Mouse (Mus musculus) embryonic fibroblast, embryonic 13.5 days (primary cell): Measurements from ENCODE around the gene Thap12. TPM values are rescaled to one million over a fixed set of nuclear protein-coding genes. Genes with fewer than 3 reads are reported as not detected.

Experiments
- H3K27ac ChIP-seq: 2 replicates; pipeline ENCODE4 v1.5.1; 2012; ENCODE audit warnings: low read length, control low read depth, inconsistent platforms; ENCODE audit not compliant: insufficient read depth
- H3K4me1 ChIP-seq: 2 replicates; pipeline ENCODE4 v1.6.1; 2011; ENCODE audit warnings: low read length; ENCODE audit not compliant: control insufficient read depth, insufficient read depth
- H3K4me3 ChIP-seq: 2 replicates; pipeline ENCODE4 v1.5.1; 2011; ENCODE audit warnings: mild to moderate bottlenecking, control low read depth, low read length; ENCODE audit not compliant: insufficient read depth
- CTCF ChIP-seq: IDR thresholded peaks from 2 replicates; pipeline ENCODE4 v1.5.1; 2011; ENCODE audit warnings: mild to moderate bottlenecking, control low read depth, low read length, moderate library complexity, borderline replicate concordance; ENCODE audit not compliant: insufficient read depth
- POLR2A ChIP-seq: IDR thresholded peaks from 2 replicates; pipeline ENCODE4 v1.6.1; 2011; ENCODE audit warnings: low read depth, mild to moderate bottlenecking, control low read depth, low read length, moderate library complexity
- polyA plus RNA-seq: library from polyadenylated mRNA; stranded (reverse); fragments of >200 nt; gene quantifications from 2 replicates; pipeline ENCODE4 v1.2.4, GENCODE M21; 2011; ENCODE audit warnings: low read depth; ENCODE audit not compliant: missing spikeins, insufficient read length

Gene Thap12
- polyA plus RNA-seq, result 64.4 and 78.2 TPM in 2 replicates

DNA sequence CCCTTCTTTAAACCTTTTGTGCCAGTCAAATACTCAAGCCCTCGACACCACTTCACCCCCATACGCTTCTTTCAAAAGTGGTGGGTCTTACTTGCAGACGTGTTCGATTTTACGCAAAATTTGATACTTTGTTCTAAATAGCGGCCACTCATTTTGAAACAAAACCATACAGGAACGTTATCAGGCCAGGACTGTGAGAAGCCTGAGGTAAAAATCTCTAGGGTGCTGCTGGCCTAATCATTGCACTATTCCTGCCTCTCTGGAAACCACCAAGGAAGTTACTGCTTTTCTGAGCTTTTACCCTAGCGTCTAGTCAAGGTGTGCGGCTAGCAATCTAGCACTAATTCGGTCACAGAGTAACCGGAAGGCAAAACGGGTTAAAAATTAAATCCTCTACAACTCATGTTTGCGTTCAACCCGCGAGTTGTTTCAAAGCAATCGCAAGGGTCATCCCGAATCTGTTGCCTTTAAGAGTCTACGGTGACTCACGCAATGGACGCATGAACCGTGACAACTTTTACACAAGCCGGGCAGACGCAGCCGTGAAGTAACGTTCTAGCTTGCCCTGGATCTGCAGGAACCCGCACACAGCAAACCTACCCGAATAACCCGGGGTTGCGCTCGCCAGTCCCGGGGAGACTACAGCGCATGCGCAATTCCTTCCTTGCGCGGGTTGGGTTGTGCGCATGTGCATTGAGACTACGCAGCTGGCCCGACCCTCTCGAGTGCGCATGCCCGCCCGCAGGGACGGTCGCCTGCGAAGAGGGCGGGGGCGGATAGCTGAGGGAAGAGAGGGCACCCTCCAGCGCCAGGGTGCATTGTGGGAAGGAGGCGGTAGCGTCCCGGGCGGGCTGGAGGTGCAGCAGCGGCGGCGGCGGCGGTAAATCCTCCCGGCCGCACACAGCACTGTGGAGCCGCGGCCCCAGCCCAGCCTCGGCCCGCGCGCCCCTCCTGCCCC lies at the start of gene Thap12:
Gene Thap12, plus strand, starts transcription at position 821 of the 958 bp plus-strand sequence.
- Histone ChIP-seq H3K27ac (peak within 1 kb of the TSS; percentile 56), H3K4me1 (peaks cover 10% of the 10 kb centered on the region), H3K4me3 (peak within 1 kb of the TSS; percentile 100)
- TF ChIP-seq CTCF (peak; percentile 44; the same call in 1 of the 2 replicates), POLR2A (peak; percentile 96)

DNA sequence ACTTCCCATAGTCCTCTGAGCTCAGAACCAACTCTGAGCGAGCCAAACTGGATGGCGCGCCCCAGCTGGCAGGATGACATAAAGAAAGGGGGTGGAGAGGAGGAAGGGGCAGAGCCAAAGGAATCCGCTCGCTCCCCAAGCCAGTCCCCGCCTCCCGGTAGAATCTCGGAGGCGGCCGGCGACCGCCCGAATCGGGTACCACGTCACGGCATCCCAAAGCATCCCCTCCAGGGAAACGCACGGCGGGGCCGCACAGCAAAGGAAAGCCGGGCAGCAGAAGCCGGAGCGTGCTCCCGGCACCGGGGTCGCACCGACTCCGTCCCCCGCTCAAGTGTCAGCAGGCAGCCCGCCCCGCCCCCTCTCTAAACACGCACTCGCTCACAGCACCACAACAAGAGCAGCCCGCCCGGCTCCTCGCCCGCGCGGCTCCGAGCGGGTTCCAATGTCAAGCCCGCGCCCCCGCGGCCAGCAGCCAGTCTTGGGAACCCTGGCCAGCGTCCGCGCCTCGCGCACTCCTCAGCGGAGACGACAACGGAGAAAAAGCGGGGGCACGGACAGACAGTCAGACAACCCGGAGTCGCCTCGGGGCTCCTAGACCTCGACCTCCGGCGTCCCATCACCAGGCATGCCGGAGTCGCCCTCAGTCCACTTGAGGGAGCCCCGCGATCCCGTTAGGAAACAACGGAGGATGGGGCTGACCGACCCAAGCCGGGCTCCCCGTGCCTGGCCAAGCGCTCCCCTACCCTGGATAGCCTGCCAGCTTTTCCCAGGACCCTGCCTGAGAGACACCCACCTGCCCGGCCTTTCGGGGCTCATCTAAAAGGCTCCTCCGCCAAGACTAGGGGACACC lies 47.0 kb upstream of the Thap12 start:
- H3K4me3 ChIP-seq, result peak overlapping the region; percentile 90
- TF ChIP-seq POLR2A, result peak; percentile 69
- TF ChIP-seq CTCF, result 0 out of 2 replicates have a peak, but pooled peaks have one; percentile 4
- H3K27ac ChIP-seq, result peak overlapping the region; percentile 91
- H3K4me1 ChIP-seq, result peaks cover 4% of the 10 kb centered on the region

DNA sequence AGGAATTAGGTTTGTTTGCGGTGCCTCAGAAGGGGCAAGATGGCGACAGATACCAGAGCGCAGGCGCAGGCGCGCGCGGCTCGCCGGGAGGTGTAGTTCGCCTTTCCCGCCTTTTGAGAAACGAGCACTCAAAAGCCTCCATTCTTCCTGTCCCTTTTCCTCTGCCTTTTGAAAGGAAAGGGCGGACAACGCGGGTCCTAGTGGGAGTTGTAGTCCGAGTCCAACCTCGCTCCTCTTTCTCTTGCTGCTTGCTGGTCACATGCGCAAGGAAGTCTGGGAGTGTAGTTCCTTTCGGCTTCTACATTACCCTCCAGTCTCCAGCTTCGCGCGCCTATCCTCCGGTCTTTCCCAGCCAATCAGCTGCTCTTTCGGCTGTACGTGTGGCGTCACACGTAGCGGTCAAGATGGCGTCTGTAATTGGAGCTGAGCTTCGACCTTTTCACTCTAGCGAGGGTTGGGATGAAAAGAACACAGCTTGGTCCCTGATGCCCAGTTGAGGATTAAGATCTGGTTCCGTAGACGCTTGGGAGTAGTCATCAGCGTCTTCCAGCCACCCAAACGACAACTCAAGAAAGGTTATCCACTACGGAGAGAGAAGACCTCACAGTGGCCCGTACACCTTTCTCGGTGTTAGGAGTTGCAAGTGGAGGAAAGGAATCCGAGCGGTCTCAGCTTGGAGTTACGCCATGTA lies 46.2 kb upstream of the Thap12 start, which contains the start of gene Emsy:
Gene Emsy, minus strand, starts transcription at position 253 of the 691 bp plus-strand sequence.
- Histone ChIP-seq H3K4me3 (peak within 1 kb of the TSS; percentile 91), H3K27ac (peak within 1 kb of the TSS; percentile 91), H3K4me1 (peaks cover 4% of the 10 kb centered on the region)
- no peak for TF ChIP-seq CTCF
- peak; percentile 95 for TF ChIP-seq POLR2A

DNA sequence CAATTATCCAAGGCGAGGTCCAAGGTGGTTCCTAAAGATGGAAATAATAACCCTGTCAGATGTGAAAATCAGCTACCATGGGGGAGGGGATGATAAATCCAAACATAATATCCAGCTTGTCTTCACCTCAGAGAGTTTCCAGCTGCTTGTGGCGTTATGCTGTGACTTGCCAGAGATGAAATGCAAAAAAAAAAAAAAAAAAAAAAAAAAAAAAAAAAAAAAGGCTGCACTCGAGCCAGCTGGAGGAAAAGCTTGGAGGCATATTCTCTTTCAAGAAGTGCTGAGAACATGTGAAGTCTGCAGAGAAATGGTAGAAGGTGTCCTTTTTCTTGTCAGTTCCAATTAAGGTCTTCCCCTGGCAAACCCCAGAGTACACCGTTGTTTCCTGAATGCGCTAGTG lies 37.7 kb upstream of the Thap12 start:
- Histone ChIP-seq H3K27ac (no peak overlapping the region), H3K4me1 (peaks cover 9% of the 10 kb centered on the region), H3K4me3 (no peak overlapping the region)
- TF ChIP-seq CTCF (no peak), POLR2A (no peak)

DNA sequence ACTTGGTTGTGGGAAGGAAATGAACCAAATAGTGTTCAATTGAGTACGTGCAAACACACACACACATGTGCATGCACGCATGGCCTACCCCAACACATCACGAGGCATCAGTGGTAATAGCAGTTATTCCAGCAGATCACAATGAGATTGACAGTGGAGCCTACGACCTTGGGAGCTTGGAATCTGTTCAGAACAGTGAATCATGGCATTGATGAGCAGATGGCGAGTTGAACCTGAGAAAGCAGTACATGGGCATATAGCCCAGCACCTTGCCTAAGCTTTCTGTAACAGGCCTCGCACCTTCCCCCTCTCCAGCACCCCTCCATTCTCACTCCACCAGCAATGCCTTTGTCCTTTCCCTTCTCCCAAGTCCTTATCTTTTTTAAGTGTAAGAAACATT lies 37.2 kb upstream of the Thap12 start:
- TF ChIP-seq POLR2A (no peak), CTCF (no peak)
- H3K4me3 ChIP-seq, result no peak overlapping the region
- peaks cover 9% of the 10 kb centered on the region for H3K4me1 ChIP-seq
- no peak overlapping the region for H3K27ac ChIP-seq

DNA sequence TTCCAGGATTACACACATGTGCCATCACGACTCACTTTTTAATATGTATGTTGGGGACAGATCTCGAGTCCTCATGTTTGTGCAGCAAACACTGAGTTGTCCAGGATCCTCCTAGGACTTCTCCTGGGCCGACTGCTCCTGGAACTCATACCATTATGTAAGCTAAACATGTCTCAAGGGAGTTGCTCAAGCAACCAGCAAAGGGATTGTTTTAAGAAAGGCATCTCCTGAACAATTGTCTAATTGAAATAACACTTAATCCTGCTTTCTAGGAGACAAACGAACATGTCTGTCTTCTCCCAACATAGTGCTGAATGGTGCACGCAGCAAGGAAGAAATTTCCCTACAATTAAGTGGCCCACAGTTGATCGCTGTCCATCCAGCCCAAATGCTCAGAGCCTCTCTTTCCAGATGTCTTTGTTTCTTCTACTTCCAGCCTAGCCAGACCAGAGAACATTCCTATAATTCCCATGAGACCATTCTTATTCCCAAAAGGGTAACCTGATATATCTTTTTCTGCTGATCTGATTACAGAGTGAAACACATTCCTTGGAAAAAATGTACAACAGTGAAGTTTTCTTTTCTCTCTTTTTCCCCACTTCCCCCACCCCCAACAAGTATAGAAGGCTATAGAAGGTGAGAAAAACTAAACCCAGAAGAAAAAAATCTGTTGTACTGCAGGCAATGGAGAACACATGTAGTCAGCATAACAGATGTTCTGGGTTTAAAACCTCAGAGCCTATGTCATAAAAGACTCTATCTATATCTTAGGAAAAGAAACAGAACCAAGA lies 34.8 kb upstream of the Thap12 start:
- TF ChIP-seq POLR2A (no peak), CTCF (no peak)
- Histone ChIP-seq H3K4me1 (peaks cover 14% of the 10 kb centered on the region), H3K27ac (peak overlapping the region; percentile 82), H3K4me3 (no peak overlapping the region)

DNA sequence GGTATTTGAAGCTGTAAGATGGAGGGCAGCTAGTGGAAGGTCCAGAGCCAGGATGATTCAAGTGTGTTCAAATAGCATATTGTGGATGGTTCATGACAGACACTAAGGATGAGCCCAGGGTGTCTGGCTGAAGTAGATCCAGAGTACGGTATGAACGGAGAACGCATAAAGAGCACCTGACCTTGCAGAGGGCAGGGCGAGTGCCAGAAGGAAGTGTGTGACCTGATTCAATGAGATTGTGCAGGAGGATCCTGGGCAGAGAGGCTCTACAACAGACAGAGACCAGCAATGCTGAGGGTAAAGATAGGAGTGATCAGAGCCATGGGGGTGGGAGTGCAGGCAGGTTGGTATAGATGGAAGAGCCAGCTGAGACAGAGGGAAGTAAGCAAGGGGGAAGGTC lies 32.1 kb upstream of the Thap12 start:
- no peak overlapping the region for H3K4me3 ChIP-seq
- TF ChIP-seq CTCF (no peak), POLR2A (no peak)
- peaks cover 14% of the 10 kb centered on the region for H3K4me1 ChIP-seq
- H3K27ac ChIP-seq, result no peak overlapping the region

DNA sequence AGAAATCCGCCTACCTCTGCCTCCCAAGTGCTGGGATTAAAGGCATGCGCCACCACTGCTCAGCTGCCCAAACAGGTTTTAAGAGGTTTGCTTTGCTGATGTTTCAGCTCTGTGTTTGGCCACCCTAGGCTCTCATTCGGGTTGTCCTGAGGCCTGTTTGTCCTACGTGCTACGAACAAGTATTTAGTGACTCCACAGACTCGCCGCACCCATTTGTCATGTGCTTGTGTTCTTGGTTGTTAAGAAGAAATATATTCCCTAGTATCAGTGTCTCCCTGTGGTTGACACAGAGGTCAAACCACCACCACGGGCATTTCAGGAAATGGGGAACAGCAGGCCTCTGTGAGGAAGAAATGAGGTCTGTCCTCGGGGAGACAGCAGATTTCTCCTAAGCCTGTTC lies 31.5 kb upstream of the Thap12 start:
- peaks cover 14% of the 10 kb centered on the region for H3K4me1 ChIP-seq
- H3K27ac ChIP-seq, result no peak overlapping the region
- H3K4me3 ChIP-seq, result no peak overlapping the region
- TF ChIP-seq POLR2A (no peak), CTCF (no peak)
